Mouse (Mus musculus) midbrain, embryonic 11.5 days (tissue): ENCODE measurements around the gene U2af2. TPM values are rescaled to one million over a fixed set of nuclear protein-coding genes. Genes with fewer than 3 reads are reported as not detected.
A peak's percentile ranks its signal among the peaks of the same experiment; 100 is the strongest.

Source experiments
- ATAC-seq: fragments of 200-750 bp; cut with Nextera tagmentation; 2 replicates; pipeline ENCODE4 v1.8.0; 2017; ENCODE audit warnings: moderate TSS enrichment, moderate library complexity; ENCODE audit not compliant: low FRiP score
- DNase-seq: peaks from one replicate; pipeline ENCODE4 v3.0.0; 2015; ENCODE audit warnings: low spot score; ENCODE audit errors: missing footprints
- H3K27ac ChIP-seq: fragments of 300-500 bp; sonication (generic); 2 replicates; pipeline ENCODE4 v1.5.1; 2014; ENCODE audit warnings: low read depth, low read length
- H3K27me3 ChIP-seq: fragments of 300-500 bp; sonication (generic); 2 replicates; pipeline ENCODE4 v1.6.1; 2014; ENCODE audit warnings: mild to moderate bottlenecking, low read length, moderate library complexity, mixed read lengths; ENCODE audit not compliant: control insufficient read depth, insufficient read depth
- H3K36me3 ChIP-seq: fragments of 300-500 bp; sonication (generic); 2 replicates; pipeline ENCODE4 v1.6.1; 2014; ENCODE audit warnings: mild to moderate bottlenecking, low read length, moderate library complexity, mixed read lengths; ENCODE audit not compliant: control insufficient read depth, insufficient read depth
- H3K4me1 ChIP-seq: fragments of 300-500 bp; sonication (generic); 2 replicates; pipeline ENCODE4 v1.6.1; 2014; ENCODE audit warnings: low read length; ENCODE audit not compliant: control insufficient read depth, insufficient read depth
- H3K4me2 ChIP-seq: fragments of 300-500 bp; sonication (generic); 2 replicates; pipeline ENCODE4 v1.6.1; 2014; ENCODE audit warnings: mild to moderate bottlenecking, moderate library complexity
- H3K4me3 ChIP-seq: fragments of 300-500 bp; sonication (generic); 2 replicates; pipeline ENCODE4 v1.5.1; 2014; ENCODE audit warnings: low read depth, low read length
- H3K9ac ChIP-seq: fragments of 300-500 bp; sonication (generic); 2 replicates; pipeline ENCODE4 v1.6.1; 2014; ENCODE audit warnings: low read length
- H3K9me3 ChIP-seq: fragments of 300-500 bp; sonication (generic); 2 replicates; pipeline ENCODE4 v1.6.1; 2016; ENCODE audit warnings: low read length; ENCODE audit not compliant: control insufficient read depth
- WGBS: fragments of 180-500 bp; shearing (Covaris S2); extraction: QIAGEN DNeasy Blood & Tissue Kit; methylation state at CpG from one replicate; pipeline ENCODE4 v1.1.7; 2014; 5-methylcytosine and 5-hydroxymethylcytosine counted together
- polyA plus RNA-seq: library from polyadenylated mRNA; unstranded; fragments of >200 nt; fragmentation: Nextera tagmentation; extraction: Ambion mirVana; gene quantifications from 2 replicates; pipeline ENCODE4 v1.2.1, GENCODE M21; 2014

The U2af2 gene
- polyA plus RNA-seq, 1 experiment from 2014 or later, result 159 TPM

GRCm38 (mm10) chr7:5035628-5036027 is 26.3 kb upstream of the U2af2 start:
- no peak overlapping the region for H3K27ac ChIP-seq
- H3K9ac ChIP-seq, result no peak overlapping the region
- H3K36me3 ChIP-seq, result peaks cover 43% of the 10 kb centered on the region
- H3K4me2 ChIP-seq, result no peak overlapping the region
- 96% methylated on average over 17 of the region's 17 CpGs for WGBS
- ATAC-seq, result no peak
- peaks cover 13% of the 10 kb centered on the region for H3K9me3 ChIP-seq
- H3K4me3 ChIP-seq, result no peak overlapping the region
- no peaks in the 10 kb centered on the region for H3K27me3 ChIP-seq
- peaks cover 8% of the 10 kb centered on the region for H3K4me1 ChIP-seq
- no peak for DNase-seq

GRCm38 (mm10) chr7:5036136-5036535 is 25.8 kb upstream of the U2af2 start:
- no peak overlapping the region for H3K4me3 ChIP-seq
- no peak overlapping the region for H3K4me2 ChIP-seq
- WGBS, result 93% methylated on average over 9 of the region's 9 CpGs
- no peak overlapping the region for H3K27ac ChIP-seq
- DNase-seq (no peak), ATAC-seq (no peak)
- H3K4me1 ChIP-seq, result peaks cover 8% of the 10 kb centered on the region
- H3K9me3 ChIP-seq, result peaks cover 8% of the 10 kb centered on the region
- no peak overlapping the region for H3K9ac ChIP-seq
- H3K27me3 ChIP-seq, result no peaks in the 10 kb centered on the region
- H3K36me3 ChIP-seq, result peaks cover 39% of the 10 kb centered on the region

GRCm38 (mm10) chr7:5037026-5037425 is 24.9 kb upstream of the U2af2 start:
- DNase-seq, result no peak
- no peak overlapping the region for H3K9ac ChIP-seq
- ATAC-seq, result no peak
- WGBS, result 94% methylated on average over 7 of the region's 7 CpGs
- H3K27ac ChIP-seq, result no peak overlapping the region
- H3K4me3 ChIP-seq, result no peak overlapping the region
- peaks cover 8% of the 10 kb centered on the region for H3K4me1 ChIP-seq
- H3K9me3 ChIP-seq, result no peaks in the 10 kb centered on the region
- H3K4me2 ChIP-seq, result no peak overlapping the region
- H3K27me3 ChIP-seq, result no peaks in the 10 kb centered on the region
- H3K36me3 ChIP-seq, result peaks cover 32% of the 10 kb centered on the region

GRCm38 (mm10) chr7:5037467-5037866 is 24.5 kb upstream of the U2af2 start:
- ATAC-seq (no peak), DNase-seq (peak; percentile 76)
- H3K4me1 ChIP-seq, result peaks cover 8% of the 10 kb centered on the region
- 90% methylated on average over 8 of the region's 8 CpGs for WGBS
- H3K9me3 ChIP-seq, result no peaks in the 10 kb centered on the region
- H3K27me3 ChIP-seq, result no peaks in the 10 kb centered on the region
- H3K36me3 ChIP-seq, result peaks cover 28% of the 10 kb centered on the region
- H3K4me2 ChIP-seq, result peak overlapping the region; percentile 38
- peak overlapping the region; percentile 56; the same call in 1 of the 2 replicates for H3K4me3 ChIP-seq
- peak overlapping the region; percentile 92; the same call in 1 of the 2 replicates for H3K27ac ChIP-seq
- H3K9ac ChIP-seq, result peak overlapping the region; percentile 72; the same call in 1 of the 2 replicates

GRCm38 (mm10) chr7:5038109-5038732 is 23.7 kb upstream of the U2af2 start, which contains the start of gene Zfp784:
Gene Zfp784 (minus strand): TSS chr7:5038446.
- peak within 1 kb of the TSS; percentile 39 for H3K4me2 ChIP-seq
- H3K27ac ChIP-seq, result peak within 1 kb of the TSS; percentile 92
- no peaks in the 10 kb centered on the region for H3K9me3 ChIP-seq
- peak; percentile 97 for ATAC-seq
- WGBS, result under 1% methylated on average over 48 of the region's 48 CpGs
- peak; percentile 98 for DNase-seq
- H3K4me3 ChIP-seq, result peak within 1 kb of the TSS; percentile 56
- peaks cover 8% of the 10 kb centered on the region for H3K4me1 ChIP-seq
- peak within 1 kb of the TSS; percentile 72 for H3K9ac ChIP-seq
- H3K27me3 ChIP-seq, result no peaks in the 10 kb centered on the region
- H3K36me3 ChIP-seq, result peaks cover 21% of the 10 kb centered on the region

- DNase-seq (no peak), ATAC-seq (no peak)
- 48% methylated on average over 5 of the region's 5 CpGs for WGBS
- Histone ChIP-seq H3K4me1 (peaks cover 8% of the 10 kb centered on the region), H3K27me3 (no peaks in the 10 kb centered on the region), H3K4me2 (peak overlapping the region; percentile 39), H3K36me3 (peaks cover 15% of the 10 kb centered on the region), H3K27ac (no peak overlapping the region), H3K9ac (peak overlapping the region; percentile 72; the same call in 1 of the 2 replicates), H3K4me3 (peak overlapping the region; percentile 56), H3K9me3 (no peaks in the 10 kb centered on the region)
Measured at GRCm38 (mm10) chr7:5038940-5039339, 23.0 kb upstream of the U2af2 start.

- no peak overlapping the region for H3K4me2 ChIP-seq
- H3K27me3 ChIP-seq, result no peaks in the 10 kb centered on the region
- no peak for ATAC-seq
- 80% methylated on average over 2 of the region's 2 CpGs for WGBS
- no peak for DNase-seq
- H3K27ac ChIP-seq, result no peak overlapping the region
- H3K36me3 ChIP-seq, result 0 out of 2 replicates have a peak, but pooled peaks cover 3% of the 10 kb centered on the region
- H3K9me3 ChIP-seq, result no peaks in the 10 kb centered on the region
- no peaks in the 10 kb centered on the region for H3K4me1 ChIP-seq
- H3K9ac ChIP-seq, result no peak overlapping the region
- H3K4me3 ChIP-seq, result no peak overlapping the region
Measured at GRCm38 (mm10) chr7:5044981-5045380, 17.0 kb upstream of the U2af2 start.

GRCm38 (mm10) chr7:5046112-5046511 is 15.8 kb upstream of the U2af2 start:
- Histone ChIP-seq H3K36me3 (0 out of 2 replicates have a peak, but pooled peaks cover 3% of the 10 kb centered on the region), H3K27me3 (no peaks in the 10 kb centered on the region), H3K4me1 (peaks cover 3% of the 10 kb centered on the region), H3K4me2 (no peak overlapping the region), H3K9ac (no peak overlapping the region), H3K27ac (no peak overlapping the region), H3K4me3 (no peak overlapping the region), H3K9me3 (no peaks in the 10 kb centered on the region)
- no peak for DNase-seq
- ATAC-seq, result no peak
- 69% methylated on average over 2 of the region's 2 CpGs for WGBS

- Histone ChIP-seq H3K9me3 (no peaks in the 10 kb centered on the region), H3K4me2 (no peak overlapping the region), H3K4me1 (peaks cover 9% of the 10 kb centered on the region), H3K27me3 (no peaks in the 10 kb centered on the region), H3K4me3 (no peak overlapping the region), H3K36me3 (no peaks in the 10 kb centered on the region), H3K9ac (no peak overlapping the region), H3K27ac (no peak overlapping the region)
- DNase-seq, result no peak
- ATAC-seq, result no peak
- WGBS, result 38% methylated on average over 2 of the region's 2 CpGs
Measured at GRCm38 (mm10) chr7:5047313-5047712, 14.6 kb upstream of the U2af2 start.
